Mouse (Mus musculus) B cell, adult 62 days (primary cell): ENCODE results near the gene Ttf2. TPM values are rescaled to one million over a fixed set of nuclear protein-coding genes. Genes with fewer than 3 reads are reported as not detected.

Experiments
- total RNA-seq: library from RNA; stranded (reverse); gene quantifications from 4 replicates; pipeline ENCODE4 v1.2.4, GENCODE M21; 2023

The Ttf2 gene
- total RNA-seq, result 12.1 to 13.8 TPM (median 12.9 TPM) in 4 replicates

GRCm38 (mm10) chr3:100969176-100969917 is at the start of gene Ttf2:
Gene Ttf2 (minus strand): TSS chr3:100969663.

DNA sequence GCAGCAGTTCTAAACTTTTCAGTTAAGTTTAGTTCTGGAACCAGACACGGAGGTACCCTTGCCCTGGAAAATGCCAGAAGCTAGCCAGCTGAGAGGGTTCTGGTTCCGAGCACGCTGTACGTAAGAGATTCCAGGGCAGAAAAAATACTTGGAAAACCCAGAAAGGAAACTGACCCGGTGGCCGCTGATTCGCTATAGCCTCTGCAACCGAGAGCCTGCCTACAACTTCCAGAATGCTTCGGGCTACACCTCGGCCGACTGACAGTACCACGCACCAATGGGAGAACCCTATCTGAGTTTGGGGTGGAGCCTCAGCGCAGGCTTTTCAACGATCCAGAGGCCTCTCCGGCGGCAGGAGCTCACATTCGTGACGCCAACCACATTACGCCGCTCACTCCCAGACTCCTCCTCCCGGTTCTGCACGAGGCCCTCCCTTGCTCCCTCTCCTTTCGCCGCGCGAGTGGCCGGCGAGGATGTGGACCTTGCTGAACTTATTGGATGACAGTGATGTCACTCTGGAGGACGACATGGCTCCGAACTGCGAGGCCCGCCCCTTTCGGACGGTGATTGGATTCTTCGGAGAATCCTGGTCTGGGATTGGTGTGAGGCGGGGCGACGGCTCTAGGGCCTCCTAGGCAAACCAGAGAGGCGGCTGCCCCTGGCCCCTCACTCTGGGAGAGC is 47.5 kb downstream of the Ttf2 start, which contains the start of gene Trim45:
Gene Trim45, plus strand, starts transcription at position 378 of the 681 bp plus-strand sequence.

Other genes with a start within 250 kb of the Ttf2 start
- not detected in 4 replicates for gene Vtcn1, start 144.2 kb downstream of the Ttf2 start, total RNA-seq
- gene Trim45, start 47.5 kb downstream of the Ttf2 start, total RNA-seq, result 1.1 to 2.2 TPM (median 1.8 TPM) in 4 replicates
- 0.35 TPM in 1 of 4 replicates, not detected in the others for gene Cd101, start 59.9 kb upstream of the Ttf2 start, total RNA-seq
- gene Ptgfrn, start 140.6 kb upstream of the Ttf2 start, total RNA-seq, result 0.14 to 0.39 TPM (median 0.18 TPM) in 3 of 4 replicates, not detected in the other